Mouse (Mus musculus): Measurements from ENCODE around the gene Plk3.

Gene Plk3

DNA sequence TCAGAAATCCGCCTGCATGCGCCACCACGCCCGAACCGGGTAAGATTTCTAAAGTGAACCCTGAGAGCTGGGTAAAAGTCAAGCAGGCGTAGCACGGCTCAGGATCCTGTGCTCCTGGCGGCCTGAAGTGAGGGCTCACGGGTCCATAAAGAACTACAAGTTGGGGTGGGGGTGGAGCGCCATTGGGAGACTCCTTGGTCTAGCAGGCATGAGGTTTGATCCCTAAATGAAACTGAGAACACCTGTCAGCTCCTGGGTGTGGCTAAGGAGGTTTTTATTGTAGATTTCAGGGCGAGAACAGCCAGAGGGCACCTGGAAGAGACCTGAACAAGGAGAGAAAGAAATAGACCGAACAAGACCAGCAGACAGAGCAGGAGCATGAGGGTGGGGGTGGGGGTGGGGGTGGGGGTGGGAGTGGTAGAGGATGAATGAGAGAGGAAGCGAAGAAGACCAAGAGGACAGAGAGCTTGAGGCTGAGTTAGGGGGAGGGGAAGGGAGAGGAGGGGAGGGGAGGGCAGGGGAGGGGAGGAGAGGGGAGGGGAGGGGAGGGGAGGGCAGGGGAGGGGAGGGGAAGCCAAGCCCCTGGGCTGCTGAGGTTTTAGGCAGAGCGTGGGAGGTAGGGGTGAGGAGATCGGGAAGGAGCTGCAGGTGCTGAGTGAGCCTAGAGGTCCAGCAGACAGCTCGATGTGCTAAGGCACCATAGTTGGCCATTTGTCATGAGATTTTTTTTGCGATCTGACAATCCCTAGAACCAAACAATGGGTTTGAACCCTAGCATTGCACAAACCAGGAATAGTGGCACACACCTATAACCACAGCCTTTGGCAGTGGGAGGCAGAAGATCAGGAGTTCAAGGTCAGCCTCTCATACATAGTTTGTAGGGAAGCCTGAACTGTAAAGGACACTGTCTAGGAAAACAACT is 4.8 kb upstream of the Plk3 start:
- DNase-seq: no peak

DNA sequence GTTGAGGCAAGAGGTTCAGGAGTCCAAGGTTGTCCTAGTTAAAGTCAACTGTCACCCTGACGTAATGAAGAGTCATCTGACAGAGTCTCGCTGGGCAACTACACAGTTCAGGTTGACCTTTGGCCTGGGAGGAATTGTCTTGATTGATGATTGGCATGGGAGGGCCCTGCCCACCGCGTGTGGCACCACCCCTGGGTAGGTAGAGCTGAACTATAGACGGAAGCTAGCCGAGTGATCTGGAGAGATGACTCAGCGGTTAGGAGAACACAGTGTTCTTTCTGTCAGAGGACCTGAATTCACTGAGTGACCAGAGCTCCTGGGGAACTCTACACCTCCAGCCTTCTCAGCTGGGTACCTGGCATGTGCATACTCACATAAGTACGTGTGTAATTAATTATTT is 2.3 kb upstream of the Plk3 start:
- peak; percentile 57 to 64 for DNase-seq

DNA sequence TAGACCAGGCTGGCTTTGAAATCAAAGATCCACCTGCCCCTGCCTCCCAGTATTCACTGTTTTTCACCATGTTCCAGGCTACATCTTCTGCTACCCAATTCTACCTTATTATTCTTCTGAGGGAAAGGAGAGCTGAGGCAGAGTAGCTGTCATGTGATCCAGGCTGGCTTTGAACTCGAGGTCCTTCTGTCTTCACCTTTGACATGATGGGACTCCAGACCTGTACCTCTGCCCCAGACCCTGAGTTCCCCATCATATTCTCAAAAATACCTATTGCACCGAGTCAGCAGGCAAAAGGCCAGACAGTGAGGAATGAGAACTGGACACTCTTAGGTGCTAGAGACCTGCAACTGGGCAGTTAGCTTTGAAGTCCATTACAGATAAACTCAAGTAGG is 835 bp upstream of the Plk3 start:
- DNase-seq: no peak

GRCm38 (mm10) chr4:117133366-117133796 is 382 bp downstream of the Plk3 start:
- peak in 1 of 2 experiments; percentile 19 for DNase-seq

DNA sequence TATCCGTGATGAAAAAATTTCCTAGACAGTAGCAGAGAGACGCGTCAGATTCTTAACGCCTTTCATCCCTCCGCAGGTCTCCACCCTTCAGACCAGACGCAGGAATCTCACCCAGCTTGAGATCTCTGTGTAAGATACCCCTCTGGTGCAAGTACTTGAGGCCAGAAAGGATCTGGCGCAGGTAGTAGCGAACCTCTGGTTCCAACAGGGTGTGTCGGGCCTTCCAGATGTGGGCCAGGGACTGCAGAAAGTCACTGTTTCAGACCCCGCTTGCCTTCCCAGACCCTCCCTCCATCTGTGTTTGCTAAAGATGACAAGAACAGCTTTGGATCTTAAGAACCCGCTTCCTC is 994 bp downstream of the Plk3 start:
- no peak for DNase-seq

DNA sequence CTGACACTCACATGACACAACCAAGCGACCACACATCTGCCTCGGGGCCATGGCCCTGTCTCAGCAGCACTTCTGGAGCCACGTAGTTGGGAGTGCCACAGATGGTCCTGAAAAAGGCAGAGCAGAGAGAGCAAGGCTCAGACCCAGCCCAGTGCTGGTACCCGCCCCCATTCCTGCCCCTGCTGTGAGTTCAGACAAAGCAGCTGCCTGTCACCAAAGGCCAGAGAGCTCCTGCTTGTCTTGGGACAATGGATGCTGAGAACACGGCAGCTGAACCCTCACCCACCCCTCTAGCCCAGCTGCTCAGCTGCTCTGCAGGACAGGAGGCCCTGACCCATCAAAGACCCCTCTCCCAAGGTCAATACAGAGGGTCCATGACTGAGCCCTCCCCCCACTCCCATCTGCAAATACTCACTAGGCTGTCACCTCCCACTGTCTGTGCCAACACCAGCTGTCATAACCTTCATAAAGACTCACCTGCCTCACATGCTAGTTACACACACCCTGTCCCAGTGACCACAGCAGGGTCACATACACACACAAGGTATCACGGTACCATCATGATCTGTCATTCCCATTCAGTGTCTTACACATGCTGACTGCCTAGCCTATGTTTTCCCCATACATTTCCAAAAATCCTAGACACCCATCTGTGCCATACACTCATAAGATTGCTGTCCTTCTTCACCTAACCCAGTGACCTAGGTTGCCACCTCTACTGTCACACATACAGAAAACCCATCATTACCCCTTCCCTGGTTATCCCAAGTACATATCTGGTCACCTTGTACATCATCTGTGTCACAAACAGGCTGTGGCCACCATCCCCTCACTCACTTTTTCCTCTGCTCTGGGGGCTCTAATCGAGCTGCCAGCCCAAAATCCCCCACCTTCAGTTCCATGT is 1.6 kb downstream of the Plk3 start:
- DNase-seq: peak; percentile 55 to 78

DNA sequence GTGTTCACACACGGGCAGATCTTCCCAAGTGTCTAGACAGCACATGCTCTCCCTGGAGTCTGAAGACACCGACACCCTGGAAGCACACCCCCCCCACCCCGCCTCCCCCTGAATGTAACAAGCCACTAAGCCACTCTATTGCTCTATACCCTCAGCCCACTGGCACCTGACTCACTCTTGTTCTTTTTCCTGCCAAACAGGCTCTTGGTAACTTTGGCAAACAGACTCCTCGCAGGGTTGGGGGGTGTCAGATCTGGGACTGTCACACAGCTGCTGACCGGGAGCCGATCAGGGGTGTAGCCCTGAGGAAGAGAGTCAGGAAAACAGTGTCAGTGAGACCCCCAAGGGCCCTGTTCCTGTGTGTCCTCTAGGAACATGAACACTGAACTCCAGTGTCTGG is 2.6 kb downstream of the Plk3 start:
- DNase-seq: no peak

DNA sequence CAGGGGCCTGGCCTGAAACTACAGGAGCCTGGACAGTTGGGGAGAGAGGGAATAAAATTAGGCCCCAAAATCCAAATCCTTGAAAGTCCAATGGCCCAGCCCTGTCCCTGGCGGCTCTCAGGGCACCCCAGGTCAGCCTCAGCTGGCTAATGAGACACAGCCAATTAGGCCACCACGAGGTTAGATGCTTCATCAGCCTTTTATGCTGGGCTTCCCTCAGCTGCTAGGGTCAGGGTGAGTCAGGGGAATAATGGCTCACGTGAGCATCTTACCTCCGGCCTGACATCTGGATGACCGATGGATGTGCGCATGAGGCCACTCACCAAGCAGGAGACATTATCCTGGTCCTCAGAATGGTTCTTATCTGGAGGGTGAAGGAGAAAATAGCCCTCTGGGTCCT is 3.0 kb downstream of the Plk3 start:
- no peak for DNase-seq

GRCm38 (mm10) chr4:117127991-117128686 is 5.6 kb downstream of the Plk3 start:
- DNase-seq: no peak

DNA sequence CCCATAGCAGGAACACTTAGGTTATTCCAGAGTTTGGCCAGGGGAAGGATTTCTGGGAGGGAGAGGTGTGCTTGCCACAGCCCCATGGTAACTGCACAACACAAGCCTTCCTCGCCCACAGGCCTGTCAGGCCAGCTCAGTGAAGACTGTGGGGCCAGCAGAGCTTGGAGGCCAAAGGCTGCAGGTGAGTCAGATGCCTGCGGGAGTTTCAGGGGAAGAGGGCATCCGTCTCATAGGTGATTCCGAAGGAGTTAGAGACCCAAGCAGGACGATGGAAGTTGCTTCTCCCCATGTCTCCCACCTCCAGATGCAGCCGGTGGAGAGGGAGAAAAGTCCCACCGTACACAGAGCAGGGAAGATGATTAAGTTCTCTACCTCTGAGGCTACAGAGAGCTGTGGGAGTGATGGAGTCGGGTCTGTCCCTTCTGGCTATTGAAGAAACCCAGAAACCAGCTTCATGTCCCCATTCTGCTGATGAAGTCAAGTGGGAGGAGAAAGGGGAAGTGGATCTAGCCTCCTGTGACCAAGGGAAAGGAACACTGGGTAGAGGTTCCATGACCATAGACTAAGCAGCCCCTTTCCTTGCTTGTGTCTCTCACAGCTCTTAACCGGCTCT is 7.0 kb downstream of the Plk3 start, which contains the start of gene Tctex1d4:
Tctex1d4 (plus strand) TSS at position 120 of the 616 bp plus-strand sequence.
- DNase-seq: peak; percentile 26 to 38

GRCm38 (mm10) chr4:117125910-117126674 is 7.7 kb downstream of the Plk3 start:
- peak; percentile 87 to 90 for DNase-seq

DNA sequence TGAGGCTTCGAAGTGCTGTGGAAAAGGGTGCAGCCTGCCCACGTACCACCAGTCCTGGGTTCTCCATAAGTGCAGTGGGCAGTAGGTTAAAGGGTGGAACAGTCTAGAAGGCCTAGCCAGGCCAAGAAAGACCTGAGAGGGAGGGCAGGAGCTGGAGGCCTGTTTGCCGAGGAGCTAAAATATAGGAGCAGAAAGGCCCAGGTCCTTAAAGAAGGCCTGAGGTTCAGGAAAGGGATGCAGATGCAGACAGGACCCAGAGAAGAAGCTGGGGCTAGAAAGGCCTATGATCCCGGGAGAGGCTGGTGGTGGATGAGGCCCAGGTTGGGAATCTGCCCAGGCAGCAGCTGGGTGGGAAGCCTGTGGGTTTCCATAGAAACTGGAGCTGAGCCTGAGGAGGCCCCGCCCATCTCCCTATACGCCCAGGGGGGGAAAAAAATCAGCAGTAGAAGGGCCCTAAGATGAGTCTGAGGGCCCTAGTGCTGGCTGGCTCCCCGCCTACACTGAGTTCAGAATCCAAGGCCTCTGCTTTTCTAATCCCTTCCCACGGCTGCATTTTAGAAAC is 8.3 kb downstream of the Plk3 start, which contains the start of gene Btbd19:
Btbd19 (minus strand) TSS at position 378 of the 562 bp plus-strand sequence.
- peak; percentile 79 to 90 for DNase-seq

DNA sequence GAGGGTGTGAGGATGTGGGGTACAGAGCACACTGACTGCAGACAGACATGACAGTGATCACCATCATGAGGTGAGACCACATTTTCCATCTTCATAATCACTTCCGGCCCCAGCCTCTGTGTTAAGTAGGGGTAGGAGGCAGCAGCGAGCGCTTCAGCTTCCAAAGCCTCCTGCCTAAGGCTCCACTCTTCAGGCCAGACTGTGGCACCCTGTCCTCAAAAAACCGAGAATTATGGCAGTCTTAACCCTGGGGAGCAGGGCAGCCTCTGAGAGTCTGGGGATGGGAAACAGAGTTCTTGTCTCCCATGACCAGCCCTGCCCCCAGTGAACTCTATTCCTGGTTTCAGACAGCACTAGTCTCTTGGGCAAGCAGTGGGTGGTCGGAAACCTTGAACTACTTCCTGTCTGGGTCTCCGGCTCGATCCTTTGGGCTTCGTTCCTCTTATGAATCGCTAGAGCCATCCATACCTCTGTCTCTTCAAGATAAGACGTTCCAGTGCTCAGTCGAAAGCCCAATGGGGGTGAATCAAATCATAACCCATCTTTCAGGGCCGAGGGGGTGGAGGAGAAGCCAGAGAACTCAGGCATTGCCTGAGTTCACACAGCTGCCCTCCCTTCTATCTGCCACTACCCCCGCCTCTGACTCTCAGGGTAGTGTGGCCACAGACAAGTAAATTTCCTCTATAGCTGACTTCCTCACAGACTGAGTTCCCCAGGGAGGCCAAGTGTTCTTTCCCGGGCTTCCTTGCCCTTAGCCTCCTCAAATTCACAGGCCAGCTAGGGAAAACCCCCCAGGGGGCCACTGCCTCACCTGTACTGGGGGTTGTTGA is 9.0 kb downstream of the Plk3 start:
- DNase-seq: peak; percentile 63 to 74

DNA sequence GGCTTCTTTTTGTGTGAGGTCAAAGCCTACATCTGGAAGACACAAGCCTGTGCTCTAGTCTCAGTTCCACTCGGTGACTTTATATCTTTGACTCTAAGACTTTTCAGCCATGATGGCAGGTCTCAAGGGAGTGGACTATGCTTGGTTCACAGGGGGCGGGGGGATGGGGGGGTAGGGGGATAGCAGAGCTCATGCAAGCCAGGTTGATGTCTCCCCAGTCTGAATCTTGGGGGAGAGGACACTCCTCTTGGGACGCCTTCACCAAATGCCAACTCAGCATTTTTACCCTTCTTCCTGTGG is 9.6 kb downstream of the Plk3 start:
- DNase-seq: no peak

GRCm38 (mm10) chr4:117123546-117124217 is 10.1 kb downstream of the Plk3 start:
- DNase-seq: no peak

- DNase-seq: peak in 1 of 2 experiments; percentile 25
Measured at GRCm38 (mm10) chr4:117122209-117122608, 11.6 kb downstream of the Plk3 start.

GRCm38 (mm10) chr4:117120445-117121414 is 13.0 kb downstream of the Plk3 start:
- DNase-seq: peak; percentile 96 to 98

DNA sequence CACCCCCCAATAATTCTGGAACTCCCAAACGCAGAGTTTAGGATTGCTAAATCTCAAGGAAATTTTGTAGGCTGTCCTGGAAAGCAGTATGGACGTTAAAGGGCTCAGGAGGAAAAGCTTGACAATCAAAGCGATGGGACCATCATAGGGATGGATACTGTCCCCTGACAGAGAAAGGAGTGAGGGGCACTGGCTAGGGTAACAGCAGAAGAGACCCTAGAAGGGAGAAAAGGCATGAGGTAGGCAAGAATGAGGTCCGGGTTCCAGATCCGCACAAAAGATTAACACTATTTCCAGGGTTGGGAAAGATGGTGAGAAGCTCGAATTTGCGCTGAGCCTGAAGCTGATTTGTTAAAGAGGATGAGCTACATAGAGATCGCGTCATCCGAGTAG is 13.7 kb downstream of the Plk3 start:
- DNase-seq: no peak

DNA sequence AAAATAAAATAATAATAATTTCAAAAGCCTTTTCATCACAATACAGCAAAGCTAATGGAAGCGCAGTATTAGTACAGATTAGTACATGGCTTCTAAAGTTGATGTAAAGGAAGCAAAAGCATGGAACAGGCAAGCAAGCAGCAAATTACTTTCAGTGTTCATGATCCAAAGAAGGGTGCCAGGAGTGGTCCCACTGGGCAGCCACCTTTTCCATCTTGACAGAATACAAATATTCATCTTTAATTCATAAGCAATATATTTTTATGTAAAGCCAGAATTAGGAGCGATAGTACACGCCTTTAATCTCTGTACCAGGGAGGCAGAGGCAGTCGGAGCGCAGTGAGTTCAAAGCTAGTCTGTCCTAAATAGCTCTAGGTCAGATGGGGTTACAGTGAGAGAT is 14.1 kb downstream of the Plk3 start:
- no peak for DNase-seq
